Mouse (Mus musculus) hematopoietic stem cell, adult 5-6 weeks (primary cell): ENCODE measurements at regions not wholly inside any gene's neighbourhood (a gene's known extent, or its start where the extent isn't known, plus 50 kb on each side); places are given as distances from the start of the nearest gene placed in this dataset.

Experiments used
- ATAC-seq, 2 experiments: fragments of 125-278 bp in 1 of 2; replicated peaks in 1 of 2; 2 replicates each; pipeline ENCODE4 v1.8.0; 2016 to 2017; ENCODE audit warnings: inconsistent platforms in 2 of 2, mild to moderate bottlenecking in 2 of 2, moderate number of reproducible peaks in 2 of 2, low read depth in 1 of 2, moderate TSS enrichment in 1 of 2; ENCODE audit not compliant: low FRiP score in 2 of 2, poor library complexity in 2 of 2, severe bottlenecking in 2 of 2, insufficient read depth in 1 of 2, low TSS enrichment in 1 of 2

- no peak for ATAC-seq
These were observed 123.4 kb downstream of the Lrrc30 start for GRCm38 (mm10) chr17:67509091-67509618.

- ATAC-seq, result no peak
These were observed 124.2 kb downstream of the Lrrc30 start for GRCm38 (mm10) chr17:67508353-67508752.

- no peak for ATAC-seq
These were observed 126.1 kb downstream of the Lrrc30 start for GRCm38 (mm10) chr17:67506466-67506865.

GRCm38 (mm10) chr17:67504502-67505033, 128.0 kb downstream of the Lrrc30 start:
- ATAC-seq, result no peak

- peak; percentile 58 to 73 for ATAC-seq
These were observed 129.2 kb downstream of the Lrrc30 start for GRCm38 (mm10) chr17:67503125-67503878.

GRCm38 (mm10) chr17:67502628-67503027, 129.9 kb downstream of the Lrrc30 start:
- ATAC-seq, result no peak

GRCm38 (mm10) chr17:67499783-67500641, 132.5 kb downstream of the Lrrc30 start:
- no peak for ATAC-seq

GRCm38 (mm10) chr17:67497380-67497779, 135.1 kb downstream of the Lrrc30 start:
- ATAC-seq, result no peak

- no peak for ATAC-seq
These were observed 126.2 kb upstream of the Ptprm start for GRCm38 (mm10) chr17:67480463-67480862.

- peak; percentile 37 to 81 for ATAC-seq
These were observed 118.9 kb upstream of the Ptprm start for GRCm38 (mm10) chr17:67473137-67473536.

GRCm38 (mm10) chr17:67458851-67459421, 104.7 kb upstream of the Ptprm start:
- ATAC-seq, result no peak

GRCm38 (mm10) chr17:67451966-67452365, 97.7 kb upstream of the Ptprm start:
- no peak for ATAC-seq

GRCm38 (mm10) chr17:67451081-67451480, 96.8 kb upstream of the Ptprm start:
- no peak for ATAC-seq

GRCm38 (mm10) chr17:67450021-67450420, 95.8 kb upstream of the Ptprm start:
- no peak for ATAC-seq

- no peak for ATAC-seq
These were observed 91.7 kb upstream of the Ptprm start for GRCm38 (mm10) chr17:67445986-67446385.

GRCm38 (mm10) chr17:67440961-67441360, 86.7 kb upstream of the Ptprm start:
- no peak for ATAC-seq

- ATAC-seq, result no peak
These were observed 65.9 kb upstream of the Ptprm start for GRCm38 (mm10) chr17:67419956-67420711.
